Mouse (Mus musculus) adipose tissue, adult 10 weeks (tissue): ENCODE data around the gene Spon1. TPM values are rescaled to one million over a fixed set of nuclear protein-coding genes. Genes with fewer than 3 reads are reported as not detected.

ENCODE experiments used
- polyA plus RNA-seq: library from polyadenylated mRNA; stranded (reverse); fragments of 350-450 nt; fragmentation: Illumina TruSeq; extraction: RNeasy Lipid Tissue Mini Kit (QIAGEN cat#74804); gene quantifications from one replicate; pipeline ENCODE4 v1.2.3, GENCODE M21; 2014; ENCODE audit warnings: low read depth, low replicate concordance

Spon1 gene
- polyA plus RNA-seq = 15.0 TPM

GRCm38 (mm10) chr7:113765667-113766497, at the start of gene Spon1:
Spon1 (plus strand) TSS chr7:113765998.

